Mouse (Mus musculus) CH12.LX (cell line): ENCODE results near the gene Rec114. TPM values are rescaled to one million over a fixed set of nuclear protein-coding genes. Genes with fewer than 3 reads are reported as not detected.

Source experiments
- DNase-seq: peaks from one replicate; pipeline ENCODE4 v3.0.0-alpha.2; 2013; ENCODE audit errors: extremely low read depth
- H3K27ac ChIP-seq: 2 replicates; pipeline ENCODE4 v1.5.1; 2012; ENCODE audit warnings: low read depth, mild to moderate bottlenecking, control low read depth, moderate library complexity; ENCODE audit not compliant: insufficient read depth
- H3K27me3 ChIP-seq: replicated peaks from 2 replicates; pipeline ENCODE3; 2012; ENCODE audit warnings: inconsistent platforms
- H3K36me3 ChIP-seq, 2 experiments: replicated peaks in 1 of 2; 2 replicates each; pipeline versions ENCODE3 to v1.6.1; 2012; ENCODE audit warnings: inconsistent platforms in 1 of 2, low read length in 1 of 2, mild to moderate bottlenecking in 1 of 2, mixed read lengths in 1 of 2, moderate library complexity in 1 of 2; ENCODE audit not compliant: control insufficient read depth in 1 of 2, insufficient read depth in 1 of 2
- H3K4me1 ChIP-seq, 2 experiments: 2 replicates each; pipeline ENCODE4 v1.6.1; 2012; ENCODE audit warnings: inconsistent platforms in 1 of 2, moderate library complexity in 1 of 2; ENCODE audit not compliant: insufficient read depth in 2 of 2, control insufficient read depth in 1 of 2
- H3K4me2 ChIP-seq: 2 replicates; pipeline ENCODE4 v1.6.1; 2012; ENCODE audit warnings: low read depth, mild to moderate bottlenecking, control low read depth; ENCODE audit not compliant: poor library complexity, insufficient read depth, severe bottlenecking
- H3K4me3 ChIP-seq, 3 experiments: fragments of 150-350 bp in 1 of 3; sonication (generic) in 1 of 3; replicated peaks in 1 of 3; 2 replicates each; pipeline versions ENCODE3 to v1.5.1; 2011 to 2012; ENCODE audit warnings: low read depth in 2 of 3, low read length in 2 of 3, mild to moderate bottlenecking in 2 of 3, moderate library complexity in 2 of 3, control low read depth in 1 of 3, improper control_type of control experiment in 1 of 3, inconsistent platforms in 1 of 3, mixed read lengths in 1 of 3; ENCODE audit not compliant: poor library complexity in 1 of 3
- H3K79me2 ChIP-seq: replicated peaks from 2 replicates; pipeline ENCODE4 v1.6.1; 2012; ENCODE audit warnings: mild to moderate bottlenecking, moderate library complexity; ENCODE audit not compliant: control insufficient read depth, poor library complexity, insufficient read depth, severe bottlenecking; ENCODE audit errors: extremely low read depth
- H3K9ac ChIP-seq: 2 replicates; pipeline ENCODE4 v1.6.1; 2012; ENCODE audit warnings: low read depth, mild to moderate bottlenecking, control low read depth, moderate library complexity; ENCODE audit not compliant: insufficient read depth
- H3K9me3 ChIP-seq: replicated peaks from 2 replicates; pipeline ENCODE3; 2012; ENCODE audit warnings: low read length, inconsistent platforms, mixed read lengths
- BHLHE40 ChIP-seq: IDR thresholded peaks from 2 replicates; pipeline ENCODE4 v1.6.1; 2011; ENCODE audit warnings: mild to moderate bottlenecking, low read depth, low read length, improper control_type of control experiment
- CHD2 ChIP-seq: IDR thresholded peaks from 2 replicates; pipeline ENCODE4 v1.6.1; 2011; ENCODE audit warnings: low read length, improper control_type of control experiment
- CTCF ChIP-seq, 2 experiments: IDR thresholded peaks in 1 of 2; conservative IDR thresholded peaks in 1 of 2; 2 replicates each; pipeline ENCODE4 v1.5.1; 2011 to 2012; ENCODE audit warnings: low read depth in 2 of 2, low read length in 2 of 2, improper control_type of control experiment in 1 of 2, inconsistent platforms in 1 of 2, mild to moderate bottlenecking in 1 of 2, moderate library complexity in 1 of 2
- ELF1 ChIP-seq: IDR thresholded peaks from 2 replicates; pipeline ENCODE4 v1.6.1; 2014; ENCODE audit warnings: low read depth, mild to moderate bottlenecking, inconsistent platforms, low read length, improper control_type of control experiment
- GABPA ChIP-seq: IDR thresholded peaks from 2 replicates; pipeline ENCODE4 v1.6.1; 2012; ENCODE audit warnings: low read depth, low read length, improper control_type of control experiment, inconsistent platforms; ENCODE audit not compliant: insufficient replicate concordance
- HCFC1 ChIP-seq: IDR thresholded peaks from 2 replicates; pipeline ENCODE4 v1.6.1; 2012; ENCODE audit warnings: low read depth, mild to moderate bottlenecking, inconsistent platforms, low read length, improper control_type of control experiment
- JUND ChIP-seq: conservative IDR thresholded peaks from 2 replicates; pipeline ENCODE4 v1.6.1; 2011; ENCODE audit warnings: low read depth, low read length, improper control_type of control experiment
- KAT2A ChIP-seq: IDR thresholded peaks from 2 replicates; pipeline ENCODE4 v1.6.1; 2012; ENCODE audit warnings: low read length, improper control_type of control experiment, inconsistent platforms; ENCODE audit not compliant: insufficient replicate concordance
- MXI1 ChIP-seq: IDR thresholded peaks from 2 replicates; pipeline ENCODE4 v1.6.1; 2011; ENCODE audit warnings: mild to moderate bottlenecking, low read depth, low read length, improper control_type of control experiment
- NRF1 ChIP-seq: IDR thresholded peaks from 2 replicates; pipeline ENCODE4 v1.6.1; 2014; ENCODE audit warnings: low read depth, mild to moderate bottlenecking, inconsistent platforms, low read length, improper control_type of control experiment, moderate library complexity
- RAD21 ChIP-seq: IDR thresholded peaks from 2 replicates; pipeline ENCODE4 v1.6.1; 2011; ENCODE audit warnings: low read depth, mild to moderate bottlenecking, low read length, improper control_type of control experiment, moderate library complexity
- RCOR1 ChIP-seq: conservative IDR thresholded peaks from 2 replicates; pipeline ENCODE4 v1.6.1; 2012; ENCODE audit warnings: low read depth, mild to moderate bottlenecking, inconsistent platforms, low read length, improper control_type of control experiment
- SMC3 ChIP-seq: IDR thresholded peaks from 2 replicates; pipeline ENCODE4 v1.6.1; 2011; ENCODE audit warnings: low read depth, low read length, improper control_type of control experiment
- TCF12 ChIP-seq: IDR thresholded peaks from 2 replicates; pipeline ENCODE4 v1.6.1; 2014; ENCODE audit warnings: low read depth, mild to moderate bottlenecking, inconsistent platforms, low read length, improper control_type of control experiment
- UBTF ChIP-seq: IDR thresholded peaks from 2 replicates; pipeline ENCODE4 v1.6.1; 2012; ENCODE audit warnings: low read depth, mild to moderate bottlenecking, inconsistent platforms, low read length, improper control_type of control experiment, moderate library complexity
- ZKSCAN1 ChIP-seq: IDR thresholded peaks from 2 replicates; pipeline ENCODE4 v1.6.1; 2012; ENCODE audit warnings: low read depth, inconsistent platforms, low read length, improper control_type of control experiment, borderline replicate concordance
- dilution Hi-C: fragments of 300-500 bp; cut with MboI; formaldehyde crosslinking; loops from 2 replicates; pipeline ENCODE4 v1.14.3; 2020; ENCODE audit warnings: low sequenced_read_pairs; ENCODE audit not compliant: extremely low pct_unique_long_range_greater_than_20kb, extremely low pct_ligation_motif_present
- in situ Hi-C: fragments of 300-500 bp; cut with MboI; formaldehyde crosslinking; loops from 3 replicates; pipeline ENCODE4 v1.14.3; 2019; ENCODE audit warnings: low sequenced_read_pairs, low pct_ligation_motif_present, low pct_unique_long_range_greater_than_20kb, mixed read lengths
- polyA plus RNA-seq: library from polyadenylated mRNA; unstranded; fragments of >175 nt; gene quantifications from 2 replicates; pipeline ENCODE4 v1.2.1, GENCODE M21; 2012; ENCODE audit warnings: low read depth; ENCODE audit not compliant: insufficient read length
- total RNA-seq, 2 experiments: library from RNA; depleted of rRNA; stranded (reverse); fragments of 300-350 nt in 1 of 2; fragments of >200 nt in 1 of 2; gene quantifications; 2 replicates each; pipeline ENCODE4 v1.2.3; 2012 to 2014

The Rec114 gene
- total and polyA plus RNA-seq, 3 experiments = 0.69 TPM; not detected in 2

- dilution Hi-C loops = no loop called here
- H3K4me2 ChIP-seq = no peak overlapping the region
Measured at GRCm38 (mm10) chr9:58654494-58654893, 89.3 kb downstream of the Rec114 start.

GRCm38 (mm10) chr9:58651993-58652392 is 91.8 kb downstream of the Rec114 start:
- DNase-seq = peak; percentile 60

More at GRCm38 (mm10) chr9:58654494-58654893, 89.3 kb downstream of the Rec114 start:
- DNase-seq = no peak
- TF ChIP-seq UBTF (no peak), ZKSCAN1 (no peak), GABPA (no peak), SMC3 (no peak), JUND (no peak), TCF12 (no peak), HCFC1 (no peak), KAT2A (no peak)
- Histone ChIP-seq H3K4me3 (no peak overlapping the region), H3K27me3 (no peaks in the 10 kb centered on the region), H3K4me1 (peaks cover 0 to 23% of the 10 kb centered on the region in 2 experiments; a peak in 2 of 4 replicates), H3K79me2 (no peaks in the 10 kb centered on the region), H3K9me3 (no peaks in the 10 kb centered on the region), H3K36me3 (peaks cover 15 to 85% of the 10 kb centered on the region in 2 experiments), H3K9ac (no peak overlapping the region), H3K27ac (no peak overlapping the region)
- in situ Hi-C loops = loop anchor here (10.0 kb wide), 2 partner anchors 70 to 110 kb away; partner anchors contain the start of gene Nptn

GRCm38 (mm10) chr9:58649265-58649626 is 94.5 kb downstream of the Rec114 start:
- H3K4me1 ChIP-seq = no peaks in the 10 kb centered on the region
- no peaks in the 10 kb centered on the region for H3K79me2 ChIP-seq
- in situ Hi-C loops = no loop called here
- no peak overlapping the region for H3K27ac ChIP-seq
- dilution Hi-C loops = no loop called here
- no peak for DNase-seq
- no peaks in the 10 kb centered on the region for H3K27me3 ChIP-seq
- no peak overlapping the region for H3K9ac ChIP-seq
- no peaks in the 10 kb centered on the region for H3K9me3 ChIP-seq
- no peak overlapping the region for H3K4me3 ChIP-seq
- no peak overlapping the region for H3K4me2 ChIP-seq
- no peak for TF ChIP-seq ELF1
- TF ChIP-seq CHD2 = no peak
- no peak for TF ChIP-seq RCOR1
- TF ChIP-seq NRF1 = no peak
- peaks cover 12 to 87% of the 10 kb centered on the region in 2 experiments for H3K36me3 ChIP-seq

More at GRCm38 (mm10) chr9:58651993-58652392, 91.8 kb downstream of the Rec114 start:
- TF ChIP-seq CTCF (conservative IDR thresholded peaks at IDR 0.05 in 1 of 2, IDR thresholded peaks at IDR 0.05 in 1 of 2; ENCODE audit: low read depth in 2 of 2, low read length in 2 of 2) (peak in 1 of 2 experiments; percentile 67; a peak in 2 of 4 replicates), BHLHE40 (no peak), MXI1 (no peak), JUND (no peak), RAD21 (peak; percentile 66), SMC3 (peak; percentile 44; the same call in 1 of the 2 replicates)
- TF ChIP-seq, all 38 proteins: peak for 3
- dilution Hi-C loops (no loop called here), in situ Hi-C loops (loop anchor here (10.0 kb wide), 2 partner anchors 67 to 107 kb away; partner anchors contain the start of gene Nptn)
- Histone ChIP-seq H3K27ac (no peak overlapping the region), H3K9ac (no peak overlapping the region), H3K4me3 (no peak overlapping the region), H3K27me3 (no peaks in the 10 kb centered on the region), H3K9me3 (no peaks in the 10 kb centered on the region), H3K4me2 (no peak overlapping the region), H3K79me2 (no peaks in the 10 kb centered on the region), H3K4me1 (no peaks in the 10 kb centered on the region; a peak in 1 of 4 replicates), H3K36me3 (peaks cover 10 to 83% of the 10 kb centered on the region in 2 experiments)
